Mouse (Mus musculus): Measurements from ENCODE around the gene Olfr1026.

The Olfr1026 gene

DNA sequence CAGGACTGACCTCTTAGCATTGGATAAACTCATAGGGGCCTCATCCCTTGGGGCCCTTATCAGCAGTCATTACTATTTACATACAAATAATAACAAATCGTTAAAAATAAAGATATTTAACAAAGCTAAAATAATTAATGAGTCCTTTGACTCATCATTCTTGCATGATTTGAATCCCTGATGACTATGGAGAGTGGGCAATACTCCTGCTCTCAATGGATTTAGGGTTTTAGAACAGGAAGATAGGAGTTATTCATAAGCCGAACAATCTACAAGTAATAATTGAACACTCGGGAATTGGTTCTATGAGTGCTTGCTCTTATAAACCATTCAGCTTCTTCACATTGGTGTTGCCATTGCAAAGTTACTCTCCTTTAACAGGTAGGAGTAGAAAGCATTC is at the start of gene Olfr1026:
Olfr1026 (plus strand) TSS at position 301 of the 400 bp plus-strand sequence.
- DNase-seq (ENCODE audit: low spot score) = no peak

GRCm38 (mm10) chr2:85885340-85885739 is 36.0 kb upstream of the Olfr1026 start, which contains the start of gene Olfr1023:
Gene Olfr1023 (plus strand): TSS chr2:85885640.
- no peak for DNase-seq (ENCODE audit: low spot score)

DNA sequence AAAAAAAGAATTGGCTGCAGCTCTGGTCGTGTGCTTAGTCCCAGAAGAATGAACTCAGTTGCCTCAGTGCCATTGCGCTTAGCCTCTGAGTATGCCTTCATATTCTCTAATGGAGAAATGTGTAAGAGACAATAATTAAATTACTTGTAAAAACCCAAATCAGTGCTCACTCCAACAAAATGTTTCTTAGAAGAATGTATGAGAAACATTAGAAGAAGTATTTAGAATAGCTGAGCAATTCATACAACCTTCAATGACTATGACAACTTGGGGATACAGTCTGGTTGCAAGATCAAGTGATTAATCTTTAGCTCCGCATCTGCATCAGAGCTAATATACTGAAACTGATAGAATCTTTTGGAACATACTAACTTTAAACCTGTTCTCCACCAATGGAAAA is 16.4 kb upstream of the Olfr1026 start, which contains the start of gene Olfr1024:
Olfr1024 (minus strand) TSS at position 101 of the 400 bp plus-strand sequence.
- DNase-seq (ENCODE audit: low spot score) = no peak

DNA sequence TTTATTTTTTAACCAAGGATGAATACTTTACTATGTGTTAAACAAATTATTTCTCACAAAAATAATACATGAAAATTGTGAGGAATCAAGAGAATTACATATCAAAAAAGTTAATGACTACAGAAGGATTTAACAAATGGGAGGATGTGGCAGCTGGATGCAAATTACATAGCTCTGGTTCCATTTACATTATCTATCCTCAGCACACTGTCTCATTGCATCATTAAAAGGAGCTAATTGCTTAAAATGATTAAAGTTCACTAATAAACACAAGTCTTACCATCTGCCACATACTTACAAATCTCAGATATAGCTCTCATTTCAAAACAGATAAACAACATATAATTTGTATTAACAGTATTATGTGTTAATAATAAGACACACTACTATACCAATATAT is 8.2 kb upstream of the Olfr1026 start:
- no peak for DNase-seq (ENCODE audit: low spot score)

DNA sequence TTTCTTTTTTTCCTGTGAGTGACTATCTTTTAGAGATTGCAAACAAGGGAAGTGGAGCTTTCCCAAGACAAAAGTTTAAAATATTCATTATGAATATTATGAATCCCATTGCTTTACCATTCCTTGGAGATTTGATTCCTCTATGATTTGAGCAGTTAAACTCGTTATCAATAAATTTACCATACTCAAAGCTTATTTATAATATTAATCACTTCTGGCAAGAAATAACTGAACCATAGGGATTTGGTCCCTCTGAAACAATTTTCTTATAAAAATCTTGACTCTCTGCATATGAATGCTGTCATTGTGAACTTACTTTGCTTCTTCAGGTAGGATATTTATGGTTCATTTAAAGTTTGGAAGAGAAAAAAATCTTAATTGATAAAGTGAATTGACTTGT is 6.5 kb upstream of the Olfr1026 start, which contains the start of gene Olfr1025-ps1:
Olfr1025-ps1 (plus strand) TSS at position 301 of the 400 bp plus-strand sequence.
- no peak for DNase-seq (ENCODE audit: low spot score)

DNA sequence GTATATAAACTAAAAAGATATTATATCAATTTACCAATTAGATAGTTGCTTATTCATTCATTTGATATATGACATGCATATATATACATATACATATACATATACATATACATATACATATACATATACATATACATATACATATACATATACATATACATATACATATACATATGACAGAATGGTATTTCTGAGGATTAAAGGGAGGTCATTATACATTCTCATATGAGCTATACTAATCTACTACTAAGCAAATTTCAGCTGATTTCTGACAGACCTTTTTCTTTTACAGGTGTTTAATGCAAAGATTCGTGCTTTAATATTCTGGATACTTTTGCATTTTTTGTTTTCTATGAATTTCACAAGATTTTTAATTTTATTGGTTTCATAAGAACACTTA is 28.8 kb downstream of the Olfr1026 start, which contains the start of gene Olfr1028:
Olfr1028 (plus strand) TSS at position 301 of the 400 bp plus-strand sequence.
- no peak for DNase-seq (ENCODE audit: low spot score)

DNA sequence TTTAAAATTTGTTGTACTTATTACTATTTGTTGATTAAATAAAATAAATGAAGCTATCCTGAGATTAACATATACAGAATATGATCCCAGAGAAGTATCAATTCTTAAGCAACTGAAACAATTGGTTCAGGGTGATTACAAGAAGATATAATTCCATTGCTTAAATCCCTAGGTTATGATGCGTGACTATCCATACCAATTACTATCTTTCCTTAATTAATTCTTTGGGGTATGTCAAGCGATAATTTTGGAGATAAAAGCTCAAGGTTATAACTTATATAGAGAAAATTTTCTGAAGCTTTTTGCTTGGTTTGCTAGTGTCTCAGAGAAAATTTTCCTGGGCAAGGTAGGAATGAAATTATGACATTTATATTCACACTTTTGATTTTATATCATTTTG is 52.2 kb downstream of the Olfr1026 start, which contains the start of gene Olfr1029:
Olfr1029 (plus strand) TSS at position 301 of the 400 bp plus-strand sequence.
- DNase-seq (ENCODE audit: low spot score) = no peak

Measured in ovary, postnatal 36 days (tissue).